Mouse (Mus musculus): Measurements from ENCODE around the gene Col28a1.
A peak's percentile ranks its signal among the peaks of the same experiment; 100 is the strongest.

DNA sequence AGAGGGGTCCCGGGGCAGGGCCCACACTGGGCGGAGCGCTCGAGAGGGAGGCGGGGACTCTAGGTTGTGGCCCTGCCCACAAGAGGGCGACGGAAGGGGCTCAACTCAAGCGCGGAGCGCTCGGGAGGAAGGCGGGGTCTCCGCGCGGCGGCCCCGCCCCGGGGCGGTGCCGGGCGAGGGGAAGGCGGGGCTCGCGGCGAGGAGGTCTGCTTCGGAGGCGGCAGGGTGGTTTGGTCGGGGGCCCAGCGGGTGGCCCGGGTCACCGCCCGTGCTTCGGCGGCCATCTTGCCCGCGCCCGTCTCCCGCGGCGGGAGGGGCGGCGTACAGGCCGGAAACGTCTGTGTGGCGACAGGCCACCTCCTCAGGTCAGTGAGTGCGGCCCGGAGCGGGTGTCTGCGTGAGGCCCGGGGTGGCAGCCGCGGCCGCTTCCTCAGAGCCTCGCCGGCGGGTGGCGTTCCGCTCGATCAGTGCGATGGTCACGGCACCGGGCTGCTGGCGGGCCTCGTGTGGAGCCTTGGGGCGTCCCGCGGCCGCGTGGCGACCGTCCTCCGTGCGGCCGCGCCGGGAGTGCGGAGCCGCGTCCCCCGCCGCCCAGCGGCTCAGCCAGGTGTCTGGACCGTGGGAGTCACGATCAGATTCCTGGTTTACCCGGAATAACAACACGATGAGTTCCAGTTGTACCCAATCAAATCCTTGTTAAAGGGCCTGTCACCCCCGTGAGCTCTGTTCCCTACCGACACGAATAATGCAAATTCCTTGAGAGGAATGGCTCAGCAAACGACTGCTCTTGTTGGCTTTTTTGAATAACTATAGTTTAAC, 16.8 kb upstream of the Col28a1 start, which contains the start of gene Mios:
- peak; percentile 77 for TF ChIP-seq POLR2A (IDR thresholded peaks at IDR 0.05; ENCODE audit: insufficient read length, low read depth)
- TF ChIP-seq MAX (IDR thresholded peaks at IDR 0.05; ENCODE audit: low read depth) = no peak
- TF ChIP-seq E2F4 (IDR thresholded peaks at IDR 0.05; ENCODE audit: insufficient read depth) = no peak
- TF ChIP-seq MYOG (IDR thresholded peaks at IDR 0.05; ENCODE audit: control insufficient read depth in 1 of 3, insufficient read depth in 1 of 3, insufficient read length in 2 of 3, low read depth in 2 of 3) = peak in 1 of 3 experiments; percentile 7
- no peak for TF ChIP-seq SRF (IDR thresholded peaks at IDR 0.05; ENCODE audit: control insufficient read depth, insufficient read length, low read depth)
- TF ChIP-seq TCF3 (IDR thresholded peaks at IDR 0.05; ENCODE audit: insufficient read length, low read depth) = peak; percentile 2
- no peak for TF ChIP-seq USF1 (IDR thresholded peaks at IDR 0.05; ENCODE audit: low read depth)
- no peak for TF ChIP-seq CEBPB (IDR thresholded peaks at IDR 0.05; ENCODE audit: insufficient read depth, poor library complexity, severe bottlenecking)

All from myocyte (in vitro differentiated cells).